Mouse (Mus musculus) cortical plate, adult 2 months (tissue): ENCODE data around the gene Trib2.

Experiments
- CTCF ChIP-seq: fragments of 200-500 bp; IDR thresholded peaks from 2 replicates; pipeline ENCODE4 v1.5.1; 2011; ENCODE audit warnings: mild to moderate bottlenecking, control low read depth, low read length; ENCODE audit not compliant: insufficient read depth; ENCODE audit errors: extremely low read depth
- POLR2A ChIP-seq: fragments of 200-500 bp; IDR thresholded peaks from 2 replicates; pipeline ENCODE4 v1.6.1; 2011; ENCODE audit warnings: mild to moderate bottlenecking, low read length, control low read depth; ENCODE audit not compliant: insufficient read depth; ENCODE audit errors: extremely low read depth

- no peak for TF ChIP-seq CTCF
- TF ChIP-seq POLR2A, result no peak
Measured at GRCm38 (mm10) chr12:15855891-15856290, 39.2 kb upstream of the Trib2 start.
